Mouse (Mus musculus) thymus, adult 2 months (tissue): ENCODE data around the gene Rabep2. TPM values are rescaled to one million over a fixed set of nuclear protein-coding genes. Genes with fewer than 3 reads are reported as not detected.

ENCODE experiments used
- DNase-seq: peaks from one replicate; pipeline ENCODE4 v3.0.0; 2021
- H3K27ac ChIP-seq: fragments of 200-500 bp; 2 replicates; pipeline ENCODE4 v1.5.1; 2012; ENCODE audit warnings: low read length, control low read depth; ENCODE audit not compliant: control insufficient read depth, insufficient read depth
- H3K27me3 ChIP-seq: fragments of 200-500 bp; 2 replicates; pipeline ENCODE4 v1.6.1; 2012; ENCODE audit warnings: mild to moderate bottlenecking, low read length, moderate library complexity, mixed read lengths; ENCODE audit not compliant: control insufficient read depth, insufficient read depth
- H3K36me3 ChIP-seq: fragments of 200-500 bp; 2 replicates; pipeline ENCODE4 v1.6.1; 2012; ENCODE audit warnings: mild to moderate bottlenecking, low read length, moderate library complexity; ENCODE audit not compliant: control insufficient read depth, insufficient read depth
- H3K4me1 ChIP-seq: fragments of 200-500 bp; replicated peaks from 2 replicates; pipeline ENCODE4 v1.6.1; 2012; ENCODE audit warnings: low read length; ENCODE audit not compliant: control insufficient read depth, insufficient read depth
- H3K4me3 ChIP-seq: fragments of 200-500 bp; 2 replicates; pipeline ENCODE4 v1.5.1; 2012; ENCODE audit warnings: mild to moderate bottlenecking, low read length, control low read depth, moderate library complexity; ENCODE audit not compliant: control insufficient read depth, insufficient read depth
- CTCF ChIP-seq: fragments of 200-500 bp; IDR thresholded peaks from 2 replicates; pipeline ENCODE4 v1.5.1; 2012; ENCODE audit warnings: mild to moderate bottlenecking, control low read depth, low read length, moderate library complexity, borderline replicate concordance; ENCODE audit not compliant: control insufficient read depth, poor library complexity, insufficient read depth; ENCODE audit errors: extremely low read depth
- POLR2A ChIP-seq: fragments of 200-500 bp; IDR thresholded peaks from 2 replicates; pipeline ENCODE4 v1.6.1; 2012; ENCODE audit warnings: mild to moderate bottlenecking, low read length, control low read depth, moderate library complexity; ENCODE audit not compliant: control insufficient read depth, poor library complexity, insufficient read depth; ENCODE audit errors: extremely low read depth
- WGBS: fragments of 180-500 bp; shearing (Covaris S2); methylation state at CpG from one replicate; pipeline ENCODE4 v1.1.7; 2018; 5-methylcytosine and 5-hydroxymethylcytosine counted together
- polyA plus RNA-seq: library from polyadenylated mRNA; depleted of rRNA; stranded (reverse); fragments of >200 nt; gene quantifications from 2 replicates; pipeline ENCODE4 v1.2.3, GENCODE M21; 2012

Rabep2 gene
- polyA plus RNA-seq, 1 experiment = 27.6 TPM

DNA sequence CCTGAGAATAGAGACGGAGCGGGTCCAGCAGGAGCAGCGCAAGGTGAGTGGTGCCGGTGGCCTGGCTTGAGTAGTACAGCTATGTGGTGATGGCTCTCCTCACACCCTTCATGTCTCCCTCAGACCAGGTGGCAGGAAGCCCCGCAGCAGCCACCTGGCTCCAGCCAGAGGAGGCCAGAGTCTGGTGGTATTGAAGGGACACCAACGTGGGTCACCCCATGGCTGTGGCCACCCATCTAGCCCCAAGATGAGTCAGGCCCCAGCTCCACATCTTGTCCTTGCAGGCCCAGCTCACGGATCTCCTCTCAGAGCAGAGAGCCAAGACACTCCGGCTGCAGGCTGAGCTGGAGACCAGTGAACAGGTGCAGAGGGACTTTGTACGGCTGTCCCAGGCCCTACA is 16.0 kb downstream of the Rabep2 start:
- TF ChIP-seq POLR2A (no peak), CTCF (no peak)
- Histone ChIP-seq H3K27ac (no peak overlapping the region), H3K4me1 (peaks cover 8% of the 10 kb centered on the region; the same call in 1 of the 2 replicates), H3K4me3 (no peak overlapping the region), H3K27me3 (no peaks in the 10 kb centered on the region), H3K36me3 (no peaks in the 10 kb centered on the region)
- 95% methylated on average over 9 of the region's 9 CpGs for whole genome bisulfite sequencing
- DNase-seq = no peak

DNA sequence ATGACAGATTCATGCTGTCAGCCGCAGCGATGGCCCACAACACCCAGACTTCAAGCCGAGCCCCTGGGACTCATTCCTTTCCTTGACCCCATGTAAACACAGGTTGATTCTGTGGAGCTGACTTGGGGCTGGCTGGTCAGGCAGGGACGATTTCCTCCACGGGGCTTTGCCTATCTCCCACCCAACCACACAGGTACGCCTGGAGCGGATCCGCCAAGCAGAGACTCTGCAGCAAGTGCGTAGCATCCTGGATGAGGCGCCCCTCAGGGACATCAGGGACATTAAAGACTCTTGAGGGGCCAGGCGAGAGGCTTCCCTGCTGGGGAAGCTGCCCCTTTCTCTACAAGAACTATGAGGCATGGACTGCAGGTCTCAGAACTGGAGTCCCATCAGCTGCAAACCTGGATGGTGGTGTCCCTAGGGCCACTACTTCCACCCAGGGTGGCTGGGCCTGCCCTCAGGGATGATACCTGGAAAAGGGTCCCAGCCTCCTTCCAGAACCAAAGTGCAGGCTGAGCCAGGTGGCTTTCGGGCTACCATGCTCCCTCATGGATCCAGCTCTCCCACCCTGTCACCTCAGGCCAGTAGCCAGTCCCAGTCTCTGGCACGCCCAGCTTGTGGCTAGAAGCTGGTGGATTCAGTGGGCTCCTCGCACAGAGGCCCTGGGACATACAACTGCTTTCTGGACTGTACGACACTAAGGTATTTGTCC is 16.7 kb downstream of the Rabep2 start:
- H3K36me3 ChIP-seq = no peaks in the 10 kb centered on the region
- DNase-seq = no peak
- WGBS = 97% methylated on average over 15 of the region's 15 CpGs
- TF ChIP-seq POLR2A = no peak
- no peak for TF ChIP-seq CTCF
- H3K27me3 ChIP-seq = no peaks in the 10 kb centered on the region
- no peak overlapping the region for H3K27ac ChIP-seq
- no peak overlapping the region for H3K4me3 ChIP-seq
- peaks cover 8% of the 10 kb centered on the region; the same call in 1 of the 2 replicates for H3K4me1 ChIP-seq

- Histone ChIP-seq H3K4me1 (peaks cover 8% of the 10 kb centered on the region; the same call in 1 of the 2 replicates), H3K27ac (no peak overlapping the region), H3K4me3 (no peak overlapping the region), H3K27me3 (no peaks in the 10 kb centered on the region), H3K36me3 (no peaks in the 10 kb centered on the region)
- TF ChIP-seq CTCF = no peak
- no peak for TF ChIP-seq POLR2A
- no peak for DNase-seq
- WGBS = 97% methylated on average over 21 of the region's 21 CpGs
Observed at GRCm38 (mm10) chr7:126446217-126446616, 17.7 kb downstream of the Rabep2 start.

DNA sequence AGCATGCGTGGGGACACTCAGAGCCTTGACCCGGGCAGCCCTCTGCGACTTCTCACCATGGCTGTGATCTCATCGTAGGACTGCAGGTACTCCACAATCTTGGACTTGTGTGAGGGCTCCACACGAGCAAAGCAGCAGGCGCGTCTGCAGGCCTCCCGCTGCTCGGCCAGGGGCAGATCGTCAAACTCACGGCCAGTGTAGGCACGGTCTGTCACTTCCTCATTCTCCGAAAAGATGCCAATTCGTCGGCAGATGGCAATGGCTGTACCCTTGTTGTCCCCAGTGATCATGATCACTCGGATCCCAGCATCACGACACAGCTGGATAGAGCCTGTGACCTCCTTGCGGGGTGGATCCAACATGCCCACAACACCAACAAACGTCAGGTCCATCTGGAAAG is 19.9 kb downstream of the Rabep2 start:
- TF ChIP-seq POLR2A = 0 out of 2 replicates have a peak, but pooled peaks have one; percentile 8
- no peak for TF ChIP-seq CTCF
- no peak for DNase-seq
- H3K36me3 ChIP-seq = no peaks in the 10 kb centered on the region
- peaks cover 8% of the 10 kb centered on the region; the same call in 1 of the 2 replicates for H3K4me1 ChIP-seq
- WGBS = 68% methylated on average over 19 of the region's 19 CpGs
- H3K4me3 ChIP-seq = no peak overlapping the region
- H3K27ac ChIP-seq = no peak overlapping the region
- H3K27me3 ChIP-seq = no peaks in the 10 kb centered on the region

GRCm38 (mm10) chr7:126449991-126450390 is 21.4 kb downstream of the Rabep2 start:
- Histone ChIP-seq H3K4me1 (peaks cover 12% of the 10 kb centered on the region), H3K27ac (no peak overlapping the region), H3K4me3 (no peak overlapping the region), H3K27me3 (no peaks in the 10 kb centered on the region), H3K36me3 (no peaks in the 10 kb centered on the region)
- TF ChIP-seq CTCF (no peak), POLR2A (no peak)
- no peak for DNase-seq
- WGBS = 95% methylated on average over 18 of the region's 18 CpGs

- 94% methylated on average over 6 of the region's 6 CpGs for WGBS
- Histone ChIP-seq H3K27me3 (no peaks in the 10 kb centered on the region), H3K4me3 (no peak overlapping the region), H3K36me3 (no peaks in the 10 kb centered on the region), H3K4me1 (peaks cover 12% of the 10 kb centered on the region), H3K27ac (no peak overlapping the region)
- TF ChIP-seq CTCF (no peak), POLR2A (no peak)
- DNase-seq = no peak
Observed at GRCm38 (mm10) chr7:126450641-126451040, 22.1 kb downstream of the Rabep2 start.

DNA sequence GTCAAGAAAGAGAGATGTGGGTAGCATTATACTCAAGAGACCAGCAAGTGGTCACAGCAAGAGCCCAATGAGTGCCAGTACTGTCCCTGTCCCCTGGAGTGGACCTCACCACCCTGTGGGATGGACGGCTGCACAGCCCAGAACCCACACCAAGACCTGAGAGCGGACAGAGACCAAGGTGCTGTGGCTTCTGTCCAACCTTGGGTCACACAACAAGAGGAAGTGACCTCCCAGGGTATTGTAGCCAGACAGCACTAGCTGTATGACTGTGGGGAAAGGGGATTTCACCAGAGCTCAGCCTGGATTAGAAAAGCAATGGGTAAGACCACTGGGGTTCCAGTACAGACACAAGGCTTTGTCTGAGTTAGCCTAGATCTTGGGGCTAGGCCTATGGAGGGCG is 23.7 kb downstream of the Rabep2 start:
- WGBS = 95% methylated on average over 3 of the region's 3 CpGs
- Histone ChIP-seq H3K4me1 (peaks cover 17% of the 10 kb centered on the region), H3K27ac (no peak overlapping the region), H3K4me3 (no peak overlapping the region), H3K27me3 (no peaks in the 10 kb centered on the region), H3K36me3 (no peaks in the 10 kb centered on the region)
- no peak for DNase-seq
- no peak for TF ChIP-seq CTCF
